Mouse (Mus musculus): Measurements from ENCODE around the gene Gm20662. TPM values are rescaled to one million over a fixed set of nuclear protein-coding genes. Genes with fewer than 3 reads are reported as not detected.

Gm20662 gene
- total RNA-seq (2017) = 1.6 TPM in 1 of 2 replicates, not detected in the other

- no peak for ATAC-seq (replicated peaks in 1 of 2; ENCODE audit: insufficient read depth in 1 of 2, low FRiP score in 2 of 2, low TSS enrichment in 1 of 2, low read depth in 1 of 2, poor library complexity in 2 of 2, severe bottlenecking in 2 of 2)
Observed at GRCm38 (mm10) chr9:107996049-107996448, at the start of gene Gm20662. Gm20662 (plus strand) TSS chr9:107996349.

- ATAC-seq (replicated peaks in 1 of 2; ENCODE audit: insufficient read depth in 1 of 2, low FRiP score in 2 of 2, low TSS enrichment in 1 of 2, low read depth in 1 of 2, poor library complexity in 2 of 2, severe bottlenecking in 2 of 2) = no peak
Observed at GRCm38 (mm10) chr9:107947241-107948194, 48.6 kb upstream of the Gm20662 start.

GRCm38 (mm10) chr9:107949184-107949921 lies 46.8 kb upstream of the Gm20662 start:
- ATAC-seq (replicated peaks in 1 of 2; ENCODE audit: insufficient read depth in 1 of 2, low FRiP score in 2 of 2, low TSS enrichment in 1 of 2, low read depth in 1 of 2, poor library complexity in 2 of 2, severe bottlenecking in 2 of 2) = no peak

GRCm38 (mm10) chr9:107949922-107950235 lies 46.3 kb upstream of the Gm20662 start, which contains the start of gene Traip:
Traip (plus strand) TSS chr9:107950136.
- ATAC-seq (replicated peaks in 1 of 2; ENCODE audit: insufficient read depth in 1 of 2, low FRiP score in 2 of 2, low TSS enrichment in 1 of 2, low read depth in 1 of 2, poor library complexity in 2 of 2, severe bottlenecking in 2 of 2) = no peak

GRCm38 (mm10) chr9:107950460-107951355 lies 45.4 kb upstream of the Gm20662 start:
- ATAC-seq (replicated peaks in 1 of 2; ENCODE audit: insufficient read depth in 1 of 2, low FRiP score in 2 of 2, low TSS enrichment in 1 of 2, low read depth in 1 of 2, poor library complexity in 2 of 2, severe bottlenecking in 2 of 2) = peak; percentile 82 to 93

DNA sequence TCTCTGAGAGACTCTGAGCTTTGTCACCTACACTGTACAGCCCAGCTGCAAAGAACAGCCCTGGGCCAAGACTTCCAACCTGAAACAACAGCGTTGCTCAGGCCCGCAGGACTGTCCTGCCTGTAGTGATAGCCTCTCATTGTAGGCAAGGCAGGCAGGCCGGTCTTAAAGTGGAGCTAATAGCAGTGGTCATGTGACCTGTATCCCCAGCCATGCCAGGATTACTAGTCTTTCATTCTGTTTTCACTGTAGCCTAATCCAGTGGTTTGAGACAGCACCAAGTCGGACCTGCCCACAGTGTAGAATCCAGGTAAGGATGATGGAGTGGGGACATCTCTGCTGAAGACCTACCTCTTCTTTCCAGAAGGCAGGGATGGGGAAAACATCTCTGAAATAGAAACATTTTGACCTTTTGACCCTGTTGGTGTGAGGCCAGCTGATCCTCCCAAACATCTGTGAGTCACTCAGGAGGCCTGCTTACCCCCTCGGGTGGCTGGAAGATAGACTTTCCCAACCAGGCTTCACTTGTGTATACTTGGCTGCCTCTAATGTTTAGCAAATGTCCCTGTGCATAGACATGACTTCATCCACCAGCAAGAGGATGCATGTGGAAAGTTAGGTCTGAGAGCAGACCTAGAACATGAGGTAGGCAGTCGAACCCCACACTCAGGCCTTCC lies 40.4 kb upstream of the Gm20662 start:
- no peak for ATAC-seq (replicated peaks in 1 of 2; ENCODE audit: insufficient read depth in 1 of 2, low FRiP score in 2 of 2, low TSS enrichment in 1 of 2, low read depth in 1 of 2, poor library complexity in 2 of 2, severe bottlenecking in 2 of 2)

DNA sequence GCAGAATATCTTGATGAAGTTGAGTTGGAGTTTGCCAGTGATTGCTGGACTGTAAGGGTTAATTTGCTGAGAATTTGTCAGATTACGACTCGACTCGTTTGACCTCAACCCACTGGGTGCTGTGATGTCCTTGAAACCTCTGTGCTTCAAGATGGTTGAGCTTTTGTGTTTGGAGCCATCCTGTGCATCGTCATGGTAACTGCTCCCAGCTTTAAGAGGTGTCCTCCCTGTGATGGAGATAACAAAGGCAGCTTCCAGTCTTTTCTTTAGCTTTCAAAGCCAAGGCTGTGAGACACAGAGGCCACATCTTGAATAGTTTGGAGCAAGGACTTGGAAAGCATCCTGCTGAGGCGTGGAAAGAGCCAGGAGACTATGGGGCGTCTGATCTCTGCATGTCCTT lies 39.0 kb upstream of the Gm20662 start:
- ATAC-seq (replicated peaks in 1 of 2; ENCODE audit: insufficient read depth in 1 of 2, low FRiP score in 2 of 2, low TSS enrichment in 1 of 2, low read depth in 1 of 2, poor library complexity in 2 of 2, severe bottlenecking in 2 of 2) = no peak

- no peak for ATAC-seq (replicated peaks in 1 of 2; ENCODE audit: insufficient read depth in 1 of 2, low FRiP score in 2 of 2, low TSS enrichment in 1 of 2, low read depth in 1 of 2, poor library complexity in 2 of 2, severe bottlenecking in 2 of 2)
Observed at GRCm38 (mm10) chr9:107959896-107960295, 36.3 kb upstream of the Gm20662 start.

- peak; percentile 58 to 75 for ATAC-seq (replicated peaks in 1 of 2; ENCODE audit: insufficient read depth in 1 of 2, low FRiP score in 2 of 2, low TSS enrichment in 1 of 2, low read depth in 1 of 2, poor library complexity in 2 of 2, severe bottlenecking in 2 of 2)
Observed at GRCm38 (mm10) chr9:107960928-107961327, 35.2 kb upstream of the Gm20662 start.

DNA sequence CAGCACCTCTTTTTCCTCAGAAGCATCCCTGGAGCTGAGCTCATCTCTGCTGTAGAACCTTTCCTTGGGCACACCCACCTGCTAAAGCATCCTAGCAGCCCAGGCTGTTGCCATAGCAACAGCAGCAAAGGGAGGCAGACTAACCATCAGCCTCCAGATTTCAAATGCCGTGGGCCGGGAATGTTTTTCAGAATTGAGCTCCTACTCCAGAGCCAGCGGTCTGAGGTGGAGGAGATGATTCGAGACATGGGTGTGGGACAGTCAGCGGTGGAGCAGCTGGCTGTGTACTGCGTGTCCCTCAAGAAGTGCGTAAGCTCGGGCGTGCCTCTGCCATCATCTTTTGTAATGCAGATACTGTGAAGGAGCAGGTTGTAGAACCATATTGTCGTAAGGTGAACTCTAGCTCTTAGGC lies 34.8 kb upstream of the Gm20662 start:
- ATAC-seq (replicated peaks in 1 of 2; ENCODE audit: insufficient read depth in 1 of 2, low FRiP score in 2 of 2, low TSS enrichment in 1 of 2, low read depth in 1 of 2, poor library complexity in 2 of 2, severe bottlenecking in 2 of 2) = no peak

GRCm38 (mm10) chr9:107961881-107962280 lies 34.3 kb upstream of the Gm20662 start:
- peak in 1 of 2 experiments; percentile 27; a peak in 2 of 4 replicates for ATAC-seq (replicated peaks in 1 of 2; ENCODE audit: insufficient read depth in 1 of 2, low FRiP score in 2 of 2, low TSS enrichment in 1 of 2, low read depth in 1 of 2, poor library complexity in 2 of 2, severe bottlenecking in 2 of 2)

DNA sequence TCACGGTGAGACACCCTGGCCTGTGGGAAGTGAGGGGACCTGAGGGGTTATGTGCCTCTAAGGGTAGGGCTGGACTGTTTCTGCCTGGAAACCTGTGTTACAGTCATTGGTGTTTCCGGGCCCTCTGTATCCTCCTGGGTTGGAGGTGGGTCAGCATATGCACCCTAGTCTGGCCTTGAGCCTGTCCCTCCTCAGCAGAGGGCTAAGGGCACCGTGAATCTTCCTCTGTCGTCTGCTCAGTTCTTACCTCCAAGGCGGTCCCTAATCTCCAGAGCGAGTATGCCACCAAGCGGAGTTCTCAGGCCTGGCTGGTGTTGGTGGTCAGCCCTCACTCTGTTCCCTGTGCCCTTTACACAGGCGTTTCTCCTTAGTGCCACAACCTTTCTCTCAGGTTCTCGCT lies 33.2 kb upstream of the Gm20662 start:
- no peak for ATAC-seq (replicated peaks in 1 of 2; ENCODE audit: insufficient read depth in 1 of 2, low FRiP score in 2 of 2, low TSS enrichment in 1 of 2, low read depth in 1 of 2, poor library complexity in 2 of 2, severe bottlenecking in 2 of 2)

DNA sequence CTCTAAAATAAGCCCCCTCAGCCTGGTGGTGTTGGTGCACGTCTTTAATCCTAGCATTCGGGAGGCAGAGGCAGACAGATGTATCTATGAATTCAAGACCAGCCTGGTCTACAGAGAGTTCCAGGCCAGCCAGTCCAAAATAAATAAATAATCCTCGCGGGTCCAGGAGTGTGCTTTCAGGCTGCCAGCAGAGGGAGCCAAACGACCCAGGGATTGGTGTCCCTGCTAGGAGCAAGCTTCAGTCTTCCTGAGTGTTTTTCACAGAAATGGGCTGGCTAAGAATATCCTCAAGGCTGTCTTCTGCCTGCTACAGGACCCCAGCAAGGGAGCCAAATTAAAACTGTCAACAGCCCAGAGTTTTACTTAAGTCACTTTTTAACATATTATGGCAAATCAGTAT lies 32.4 kb upstream of the Gm20662 start:
- ATAC-seq (replicated peaks in 1 of 2; ENCODE audit: insufficient read depth in 1 of 2, low FRiP score in 2 of 2, low TSS enrichment in 1 of 2, low read depth in 1 of 2, poor library complexity in 2 of 2, severe bottlenecking in 2 of 2) = peak; percentile 54 to 68

DNA sequence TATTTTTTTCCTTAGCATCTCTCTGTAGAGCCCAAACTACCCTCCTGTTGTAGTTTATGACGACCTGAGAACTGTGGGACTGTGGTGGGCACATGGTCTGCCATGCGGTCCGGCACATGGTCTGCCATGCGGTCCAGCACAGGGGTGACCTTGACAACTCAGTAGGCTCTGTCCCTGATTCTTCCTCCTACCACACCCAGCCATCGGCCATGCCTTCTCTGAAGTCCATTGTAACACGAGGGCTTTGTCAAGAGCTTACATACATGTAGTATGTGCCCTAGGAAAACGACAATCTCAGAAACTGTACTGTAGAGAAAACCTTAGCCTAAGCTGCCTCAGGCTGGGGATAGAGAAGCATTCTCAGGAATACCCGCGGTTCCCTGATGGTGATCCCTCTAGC lies 31.5 kb upstream of the Gm20662 start:
- ATAC-seq (replicated peaks in 1 of 2; ENCODE audit: insufficient read depth in 1 of 2, low FRiP score in 2 of 2, low TSS enrichment in 1 of 2, low read depth in 1 of 2, poor library complexity in 2 of 2, severe bottlenecking in 2 of 2) = no peak

GRCm38 (mm10) chr9:107966676-107967075 lies 29.5 kb upstream of the Gm20662 start:
- no peak for ATAC-seq (replicated peaks in 1 of 2; ENCODE audit: insufficient read depth in 1 of 2, low FRiP score in 2 of 2, low TSS enrichment in 1 of 2, low read depth in 1 of 2, poor library complexity in 2 of 2, severe bottlenecking in 2 of 2)

DNA sequence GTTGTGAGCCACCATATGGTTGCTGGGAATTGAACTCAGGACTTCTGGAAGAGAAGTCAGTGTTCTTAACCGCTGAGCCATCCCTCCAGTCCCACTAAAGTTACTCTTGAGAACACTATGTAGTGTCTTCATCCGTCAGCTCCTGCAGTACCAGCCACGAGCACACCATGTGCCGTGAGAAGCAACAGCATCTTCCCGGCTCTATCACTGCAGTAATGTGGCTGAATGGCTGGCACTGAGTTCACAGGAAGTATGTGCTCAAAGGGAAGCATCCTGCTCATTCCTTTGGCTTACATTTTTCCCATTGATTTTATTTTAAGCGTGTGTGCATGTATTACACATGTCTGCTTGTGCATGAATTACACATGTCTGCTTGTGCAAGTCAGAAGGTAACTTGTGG lies 28.7 kb upstream of the Gm20662 start:
- ATAC-seq (replicated peaks in 1 of 2; ENCODE audit: insufficient read depth in 1 of 2, low FRiP score in 2 of 2, low TSS enrichment in 1 of 2, low read depth in 1 of 2, poor library complexity in 2 of 2, severe bottlenecking in 2 of 2) = no peak

DNA sequence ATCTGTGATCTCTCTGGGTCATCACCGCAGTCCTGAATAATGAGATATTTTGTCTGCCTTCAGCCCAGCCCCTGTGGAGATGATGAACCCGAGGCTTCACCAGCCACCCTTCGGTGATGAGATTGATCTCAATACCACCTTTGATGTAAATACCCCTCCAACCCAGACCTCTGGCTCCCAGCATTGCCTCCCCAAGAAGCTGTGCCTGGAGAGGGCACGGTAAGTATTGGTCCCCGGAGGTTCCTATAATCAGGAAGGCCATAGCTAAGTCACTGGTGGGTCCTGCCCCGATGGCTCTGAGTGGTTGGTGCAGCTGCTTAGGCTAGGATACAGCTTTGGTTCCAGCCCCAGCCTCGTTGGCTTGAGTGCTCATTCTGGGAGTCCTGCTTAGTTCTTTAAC lies 27.6 kb upstream of the Gm20662 start:
- no peak for ATAC-seq (replicated peaks in 1 of 2; ENCODE audit: insufficient read depth in 1 of 2, low FRiP score in 2 of 2, low TSS enrichment in 1 of 2, low read depth in 1 of 2, poor library complexity in 2 of 2, severe bottlenecking in 2 of 2)

Data from hematopoietic stem cell, adult 5-6 weeks (primary cell).